Mouse (Mus musculus): ENCODE results near the gene Ndufaf2. TPM values are rescaled to one million over a fixed set of nuclear protein-coding genes. Genes with fewer than 3 reads are reported as not detected.

Ndufaf2 gene
- polyA plus RNA-seq, 1 experiment from 2014 or later = 65.3 TPM

DNA sequence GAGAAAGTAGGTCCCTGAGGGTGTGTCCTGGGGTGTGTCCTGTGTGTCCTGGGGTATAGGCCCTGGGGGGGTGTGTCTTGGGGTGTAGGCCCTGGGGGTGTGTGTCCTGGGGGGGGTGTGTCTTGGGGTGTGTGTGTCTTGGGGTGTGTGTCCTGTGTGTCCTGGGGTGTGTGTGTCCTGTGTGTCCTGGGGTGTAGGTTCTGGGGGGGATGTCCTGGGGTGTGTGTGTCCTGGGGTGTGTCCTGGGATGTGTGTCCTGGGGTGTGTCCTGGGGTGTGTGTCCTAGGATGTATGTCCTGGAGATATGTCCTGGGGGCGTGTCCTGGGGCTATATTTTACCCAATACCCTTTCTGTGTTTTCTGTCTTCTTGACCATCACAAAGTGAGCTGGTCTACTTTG lies 165.8 kb downstream of the Ndufaf2 start:
- H3K4me2 ChIP-seq = no peak overlapping the region
- H3K27ac ChIP-seq (ENCODE audit: low read depth, low read length) = no peak overlapping the region
- H3K9me3 ChIP-seq (replicated peaks; ENCODE audit: control insufficient read depth, low read length) = no peaks in the 10 kb centered on the region
- ATAC-seq (replicated peaks; ENCODE audit: insufficient number of reproducible peaks, low FRiP score, low TSS enrichment) = peak; percentile 55; the same call in 1 of the 2 replicates
- H3K27me3 ChIP-seq (ENCODE audit: control insufficient read depth, insufficient read depth, low read length) = no peaks in the 10 kb centered on the region
- H3K36me3 ChIP-seq (ENCODE audit: control insufficient read depth, insufficient read depth, low read length) = no peaks in the 10 kb centered on the region
- 69% methylated on average over 1 of the region's 1 CpGs for WGBS (ENCODE audit: insufficient replicate concordance)
- H3K4me3 ChIP-seq (ENCODE audit: low read depth, low read length) = no peak overlapping the region
- no peak overlapping the region for H3K9ac ChIP-seq (ENCODE audit: low read depth, low read length)
- H3K4me1 ChIP-seq (ENCODE audit: control insufficient read depth, insufficient read depth, low read length) = no peaks in the 10 kb centered on the region

DNA sequence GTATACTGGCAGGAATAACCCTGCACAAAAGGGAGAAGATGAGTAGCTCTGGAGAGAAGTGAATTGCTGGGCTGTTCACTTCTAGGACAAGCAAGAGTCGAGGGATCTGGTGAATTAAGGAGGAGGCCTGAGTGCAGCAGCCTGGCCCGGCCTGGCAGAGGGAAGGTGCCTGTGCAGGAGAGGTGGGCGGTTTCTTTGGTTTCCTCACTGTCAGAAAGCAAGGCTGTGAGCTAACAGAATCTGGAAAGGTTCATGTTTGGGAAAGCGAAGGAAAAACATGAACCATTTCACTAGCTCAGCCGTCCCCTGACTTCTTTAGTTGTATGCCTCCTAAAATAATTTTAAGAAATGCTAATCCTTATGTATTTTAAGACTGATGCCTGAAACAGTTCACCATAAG lies 173.8 kb downstream of the Ndufaf2 start:
- Histone ChIP-seq H3K27ac (ENCODE audit: low read depth, low read length) (no peak overlapping the region), H3K27me3 (ENCODE audit: control insufficient read depth, insufficient read depth, low read length) (no peaks in the 10 kb centered on the region), H3K4me3 (ENCODE audit: low read depth, low read length) (no peak overlapping the region), H3K4me2 (no peak overlapping the region), H3K9me3 (replicated peaks; ENCODE audit: control insufficient read depth, low read length) (no peaks in the 10 kb centered on the region), H3K9ac (ENCODE audit: low read depth, low read length) (no peak overlapping the region), H3K36me3 (ENCODE audit: control insufficient read depth, insufficient read depth, low read length) (no peaks in the 10 kb centered on the region), H3K4me1 (ENCODE audit: control insufficient read depth, insufficient read depth, low read length) (no peaks in the 10 kb centered on the region)
- WGBS (ENCODE audit: insufficient replicate concordance) = 70% methylated on average over 5 of the region's 5 CpGs
- ATAC-seq (replicated peaks; ENCODE audit: insufficient number of reproducible peaks, low FRiP score, low TSS enrichment) = no peak

DNA sequence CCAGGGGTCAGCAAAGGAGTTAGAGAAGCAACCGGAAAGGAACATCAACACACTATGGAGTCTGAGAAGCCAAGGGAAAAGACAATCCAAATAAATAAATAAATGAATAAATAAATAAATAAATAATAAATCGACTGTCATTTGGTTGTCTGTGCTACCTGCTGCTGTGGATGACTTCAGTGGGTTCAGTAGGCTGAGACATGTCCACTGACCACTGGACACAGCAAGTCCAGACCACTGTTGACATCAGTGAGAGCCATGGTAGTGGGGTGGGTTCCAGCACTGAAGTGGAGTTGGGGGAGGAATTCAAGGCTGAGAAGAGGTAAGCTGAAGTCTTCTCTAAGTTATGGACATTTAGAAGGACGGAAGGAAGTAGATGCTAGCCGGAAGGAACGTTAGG lies 174.2 kb downstream of the Ndufaf2 start:
- 80% methylated on average over 5 of the region's 5 CpGs for WGBS (ENCODE audit: insufficient replicate concordance)

DNA sequence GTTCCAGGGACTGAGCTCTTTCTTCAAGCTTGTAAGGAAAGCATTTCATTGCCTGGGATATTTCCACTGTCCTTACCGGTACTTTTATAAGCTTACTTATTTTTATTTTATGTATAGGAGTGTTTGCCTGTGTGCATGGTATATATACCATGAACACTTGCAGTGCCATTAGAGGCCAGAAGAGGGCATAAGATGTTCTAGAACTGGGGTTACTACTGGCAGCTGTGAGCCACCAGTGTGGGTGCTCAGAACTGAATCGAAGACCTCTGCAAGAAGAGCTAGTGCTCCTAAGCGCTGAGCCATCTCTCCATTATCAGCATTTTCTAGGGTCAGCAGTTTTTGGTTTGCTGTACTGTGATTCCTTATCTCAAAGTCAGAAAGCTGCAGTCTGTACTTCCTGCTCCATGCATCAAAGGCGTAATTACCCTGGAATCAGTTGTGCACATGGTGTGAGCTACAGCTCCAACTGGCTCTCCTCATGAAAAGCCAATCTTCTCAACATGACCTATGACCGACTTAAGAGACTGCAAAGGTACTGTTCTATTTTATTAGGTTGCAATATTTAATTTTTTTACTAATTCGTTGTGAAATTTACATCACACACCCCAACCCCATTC lies 175.1 kb downstream of the Ndufaf2 start:
- Histone ChIP-seq H3K4me2 (no peak overlapping the region), H3K27me3 (ENCODE audit: control insufficient read depth, insufficient read depth, low read length) (no peaks in the 10 kb centered on the region), H3K27ac (ENCODE audit: low read depth, low read length) (no peak overlapping the region), H3K9me3 (replicated peaks; ENCODE audit: control insufficient read depth, low read length) (no peaks in the 10 kb centered on the region), H3K9ac (ENCODE audit: low read depth, low read length) (no peak overlapping the region), H3K36me3 (ENCODE audit: control insufficient read depth, insufficient read depth, low read length) (no peaks in the 10 kb centered on the region), H3K4me3 (ENCODE audit: low read depth, low read length) (no peak overlapping the region), H3K4me1 (ENCODE audit: control insufficient read depth, insufficient read depth, low read length) (no peaks in the 10 kb centered on the region)
- ATAC-seq (replicated peaks; ENCODE audit: insufficient number of reproducible peaks, low FRiP score, low TSS enrichment) = no peak
- 83% methylated on average over 6 of the region's 6 CpGs for WGBS (ENCODE audit: insufficient replicate concordance)

More for the DNA sequence above, 174.2 kb downstream of the Ndufaf2 start:
- Histone ChIP-seq H3K27ac (ENCODE audit: low read depth, low read length) (no peak overlapping the region), H3K4me3 (ENCODE audit: low read depth, low read length) (no peak overlapping the region), H3K9me3 (replicated peaks; ENCODE audit: control insufficient read depth, low read length) (no peaks in the 10 kb centered on the region), H3K9ac (ENCODE audit: low read depth, low read length) (no peak overlapping the region), H3K4me2 (no peak overlapping the region), H3K36me3 (ENCODE audit: control insufficient read depth, insufficient read depth, low read length) (no peaks in the 10 kb centered on the region), H3K27me3 (ENCODE audit: control insufficient read depth, insufficient read depth, low read length) (no peaks in the 10 kb centered on the region), H3K4me1 (ENCODE audit: control insufficient read depth, insufficient read depth, low read length) (no peaks in the 10 kb centered on the region)
- ATAC-seq (replicated peaks; ENCODE audit: insufficient number of reproducible peaks, low FRiP score, low TSS enrichment) = no peak

DNA sequence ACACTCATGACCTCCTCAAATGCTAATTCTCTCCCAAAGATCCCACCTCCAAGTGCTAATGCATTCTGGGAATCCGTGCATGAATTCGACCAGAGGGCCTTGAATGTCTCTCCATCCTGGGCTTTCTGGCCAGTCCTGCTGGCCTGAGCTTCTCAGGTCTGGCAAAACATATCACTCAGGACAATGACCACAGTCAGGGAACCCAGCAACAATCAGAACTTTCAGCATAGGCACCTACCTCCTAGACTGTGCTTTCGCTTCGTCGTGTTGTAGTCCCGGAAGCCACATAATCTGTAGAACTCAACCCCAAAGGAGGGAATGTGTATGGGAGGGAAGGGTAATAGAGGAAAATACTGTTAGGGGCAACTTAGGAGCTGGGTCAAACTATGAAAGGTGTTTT lies 179.0 kb downstream of the Ndufaf2 start:
- no peak overlapping the region for H3K9ac ChIP-seq (ENCODE audit: low read depth, low read length)
- no peak overlapping the region for H3K4me3 ChIP-seq (ENCODE audit: low read depth, low read length)
- 91% methylated on average over 6 of the region's 6 CpGs for WGBS (ENCODE audit: insufficient replicate concordance)
- H3K4me1 ChIP-seq (ENCODE audit: control insufficient read depth, insufficient read depth, low read length) = no peaks in the 10 kb centered on the region
- H3K4me2 ChIP-seq = no peak overlapping the region
- no peaks in the 10 kb centered on the region for H3K9me3 ChIP-seq (replicated peaks; ENCODE audit: control insufficient read depth, low read length)
- H3K27me3 ChIP-seq (ENCODE audit: control insufficient read depth, insufficient read depth, low read length) = no peaks in the 10 kb centered on the region
- no peak overlapping the region for H3K27ac ChIP-seq (ENCODE audit: low read depth, low read length)
- ATAC-seq (replicated peaks; ENCODE audit: insufficient number of reproducible peaks, low FRiP score, low TSS enrichment) = no peak
- no peaks in the 10 kb centered on the region for H3K36me3 ChIP-seq (ENCODE audit: control insufficient read depth, insufficient read depth, low read length)

DNA sequence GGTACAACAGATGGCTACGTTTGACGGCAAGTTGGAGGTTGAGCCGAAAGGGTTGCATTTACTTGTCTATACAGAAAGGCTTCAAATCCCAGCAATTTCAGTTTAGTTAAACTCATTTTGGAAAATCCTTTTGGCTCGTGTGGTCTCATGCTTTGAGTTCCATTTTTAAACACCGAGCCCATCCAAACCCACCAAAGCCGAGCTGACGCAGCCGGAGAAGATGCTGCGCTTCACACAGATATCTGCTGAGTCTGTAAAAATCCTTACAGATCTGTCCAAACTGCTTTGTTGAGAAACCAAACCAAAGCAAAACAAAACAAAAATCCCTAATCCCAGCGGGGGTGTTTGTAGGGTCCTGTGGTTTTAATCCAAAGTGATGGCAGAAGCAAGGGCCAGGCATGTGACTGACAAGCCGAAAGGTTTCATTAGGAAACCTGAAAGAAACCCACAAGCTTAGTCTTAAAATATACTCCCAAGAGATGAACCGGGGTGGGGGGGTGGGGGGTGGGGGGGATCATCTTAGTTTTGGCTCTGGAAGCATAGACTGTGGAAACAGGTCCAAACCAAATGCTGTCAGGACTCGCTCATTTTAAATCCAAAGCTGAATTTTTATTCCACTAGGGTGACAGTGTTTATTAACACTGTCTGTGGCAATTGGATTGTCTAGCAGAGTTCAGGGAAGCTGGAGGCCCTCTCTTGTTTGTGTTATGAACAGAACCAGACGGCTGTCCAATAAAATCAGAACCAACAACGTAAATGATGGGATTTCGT lies 181.4 kb downstream of the Ndufaf2 start:
- no peaks in the 10 kb centered on the region for H3K36me3 ChIP-seq (ENCODE audit: control insufficient read depth, insufficient read depth, low read length)
- no peak overlapping the region for H3K9ac ChIP-seq (ENCODE audit: low read depth, low read length)
- no peak overlapping the region for H3K27ac ChIP-seq (ENCODE audit: low read depth, low read length)
- H3K9me3 ChIP-seq (replicated peaks; ENCODE audit: control insufficient read depth, low read length) = no peaks in the 10 kb centered on the region
- WGBS (ENCODE audit: insufficient replicate concordance) = 84% methylated on average over 16 of the region's 16 CpGs
- H3K4me1 ChIP-seq (ENCODE audit: control insufficient read depth, insufficient read depth, low read length) = no peaks in the 10 kb centered on the region
- no peak overlapping the region for H3K4me2 ChIP-seq
- H3K27me3 ChIP-seq (ENCODE audit: control insufficient read depth, insufficient read depth, low read length) = no peaks in the 10 kb centered on the region
- no peak for ATAC-seq (replicated peaks; ENCODE audit: insufficient number of reproducible peaks, low FRiP score, low TSS enrichment)
- H3K4me3 ChIP-seq (ENCODE audit: low read depth, low read length) = no peak overlapping the region

DNA sequence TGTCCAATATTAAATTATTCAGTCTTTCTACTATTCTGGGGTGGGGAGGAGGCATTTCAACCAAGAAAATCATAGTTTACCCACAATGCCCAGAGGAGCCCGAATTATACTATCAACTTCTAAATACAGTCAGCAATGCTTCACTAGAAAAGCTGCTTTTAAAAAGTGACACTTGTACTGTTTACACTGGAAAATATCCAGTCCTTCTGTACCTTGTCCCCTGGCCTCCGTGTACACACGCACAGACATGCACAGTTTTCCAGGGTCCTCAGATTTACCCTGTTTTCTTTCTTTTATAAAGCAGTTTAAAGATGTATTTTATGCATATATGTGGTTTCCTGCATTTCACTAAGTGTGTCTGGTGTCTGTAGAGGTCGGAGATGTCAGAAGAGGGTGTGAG lies 186.0 kb downstream of the Ndufaf2 start:
- Histone ChIP-seq H3K4me3 (ENCODE audit: low read depth, low read length) (no peak overlapping the region), H3K4me1 (ENCODE audit: control insufficient read depth, insufficient read depth, low read length) (peaks cover 5% of the 10 kb centered on the region; the same call in 1 of the 2 replicates), H3K9me3 (replicated peaks; ENCODE audit: control insufficient read depth, low read length) (no peaks in the 10 kb centered on the region), H3K27ac (ENCODE audit: low read depth, low read length) (no peak overlapping the region), H3K27me3 (ENCODE audit: control insufficient read depth, insufficient read depth, low read length) (no peaks in the 10 kb centered on the region), H3K4me2 (no peak overlapping the region), H3K36me3 (ENCODE audit: control insufficient read depth, insufficient read depth, low read length) (no peaks in the 10 kb centered on the region), H3K9ac (ENCODE audit: low read depth, low read length) (no peak overlapping the region)
- WGBS (ENCODE audit: insufficient replicate concordance) = 78% methylated on average over 4 of the region's 4 CpGs
- no peak for ATAC-seq (replicated peaks; ENCODE audit: insufficient number of reproducible peaks, low FRiP score, low TSS enrichment)

DNA sequence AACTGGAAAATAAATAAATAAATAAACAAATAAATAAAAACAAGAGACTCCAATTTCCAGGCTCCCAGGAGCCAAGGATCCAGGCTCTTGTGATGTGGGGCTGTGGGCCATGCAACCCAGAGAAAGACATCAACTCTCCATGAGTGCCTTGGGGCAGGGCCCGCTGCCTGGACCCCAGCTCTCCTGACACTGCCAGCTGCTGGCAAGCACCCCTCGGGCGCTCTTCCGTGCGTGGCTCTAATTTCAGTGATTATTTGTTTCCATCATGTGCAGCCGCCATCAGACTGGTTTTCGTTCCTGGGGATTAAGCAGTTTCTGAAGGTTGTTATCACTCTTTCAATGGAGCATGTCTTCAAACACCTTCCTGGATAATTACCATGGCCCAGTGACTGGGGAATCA lies 186.6 kb downstream of the Ndufaf2 start:
- H3K9me3 ChIP-seq (replicated peaks; ENCODE audit: control insufficient read depth, low read length) = no peaks in the 10 kb centered on the region
- no peak overlapping the region for H3K4me2 ChIP-seq
- 71% methylated on average over 7 of the region's 7 CpGs for WGBS (ENCODE audit: insufficient replicate concordance)
- H3K9ac ChIP-seq (ENCODE audit: low read depth, low read length) = no peak overlapping the region
- no peak overlapping the region for H3K27ac ChIP-seq (ENCODE audit: low read depth, low read length)
- no peak for ATAC-seq (replicated peaks; ENCODE audit: insufficient number of reproducible peaks, low FRiP score, low TSS enrichment)
- H3K4me3 ChIP-seq (ENCODE audit: low read depth, low read length) = no peak overlapping the region
- H3K36me3 ChIP-seq (ENCODE audit: control insufficient read depth, insufficient read depth, low read length) = no peaks in the 10 kb centered on the region
- H3K4me1 ChIP-seq (ENCODE audit: control insufficient read depth, insufficient read depth, low read length) = peaks cover 5% of the 10 kb centered on the region; the same call in 1 of the 2 replicates
- H3K27me3 ChIP-seq (ENCODE audit: control insufficient read depth, insufficient read depth, low read length) = no peaks in the 10 kb centered on the region

Measured in heart, embryonic 11.5 days (tissue).